Mouse (Mus musculus): ENCODE results near the gene Plxna2.

- TF ChIP-seq CTCF (IDR thresholded peaks at IDR 0.05), result no peak
- TF ChIP-seq EP300 (IDR thresholded peaks at IDR 0.05), result no peak
These were observed 29.9 kb upstream of the Plxna2 start for GRCm38 (mm10) chr1:194587956-194588668.
